Mouse (Mus musculus): Measurements from ENCODE around the gene Tec. TPM values are rescaled to one million over a fixed set of nuclear protein-coding genes. Genes with fewer than 3 reads are reported as not detected.

Tec gene
- polyA plus RNA-seq, 1 experiment from 2014 or later = 7.9 TPM

DNA sequence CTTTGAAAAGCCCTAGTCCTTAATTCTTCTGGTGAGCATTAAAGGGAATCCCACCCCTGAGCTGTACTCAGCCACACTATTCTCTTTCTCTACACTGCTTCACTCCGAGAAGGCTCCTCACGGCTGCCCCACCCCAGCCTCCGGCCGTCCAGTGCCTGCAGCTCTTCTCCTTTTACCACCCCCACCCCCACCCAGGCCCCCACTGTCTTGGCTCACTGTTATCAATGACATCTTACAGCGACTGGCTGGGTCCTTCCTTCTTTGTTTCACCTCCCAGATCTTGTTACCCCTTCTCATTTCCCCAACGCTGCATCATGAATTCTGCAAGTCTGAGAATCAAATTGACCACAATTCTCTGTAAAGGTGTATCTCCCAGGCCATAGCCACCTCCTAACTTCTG lies 29.7 kb upstream of the Tec start:
- H3K4me3 ChIP-seq (ENCODE audit: low read depth, low read length) = no peak overlapping the region
- no peaks in the 10 kb centered on the region for H3K9me3 ChIP-seq (ENCODE audit: control insufficient read depth, low read length)
- DNase-seq (ENCODE audit: low spot score) = no peak
- peak; percentile 26; the same call in 1 of the 2 replicates for ATAC-seq (ENCODE audit: low read depth)
- WGBS = 30% methylated on average over 6 of the region's 6 CpGs
- H3K27ac ChIP-seq (replicated peaks; ENCODE audit: low read depth, low read length) = no peak overlapping the region
- no peak overlapping the region for H3K9ac ChIP-seq (ENCODE audit: low read depth, low read length)
- H3K4me2 ChIP-seq (ENCODE audit: low read depth, low read length) = no peak overlapping the region
- H3K4me1 ChIP-seq (ENCODE audit: control insufficient read depth, insufficient read depth, low read length) = peaks cover 4% of the 10 kb centered on the region; the same call in 1 of the 2 replicates
- no peaks in the 10 kb centered on the region for H3K27me3 ChIP-seq (replicated peaks; ENCODE audit: control insufficient read depth, insufficient read depth, low read length)
- no peaks in the 10 kb centered on the region for H3K36me3 ChIP-seq (ENCODE audit: control insufficient read depth, insufficient read depth, low read length)

DNA sequence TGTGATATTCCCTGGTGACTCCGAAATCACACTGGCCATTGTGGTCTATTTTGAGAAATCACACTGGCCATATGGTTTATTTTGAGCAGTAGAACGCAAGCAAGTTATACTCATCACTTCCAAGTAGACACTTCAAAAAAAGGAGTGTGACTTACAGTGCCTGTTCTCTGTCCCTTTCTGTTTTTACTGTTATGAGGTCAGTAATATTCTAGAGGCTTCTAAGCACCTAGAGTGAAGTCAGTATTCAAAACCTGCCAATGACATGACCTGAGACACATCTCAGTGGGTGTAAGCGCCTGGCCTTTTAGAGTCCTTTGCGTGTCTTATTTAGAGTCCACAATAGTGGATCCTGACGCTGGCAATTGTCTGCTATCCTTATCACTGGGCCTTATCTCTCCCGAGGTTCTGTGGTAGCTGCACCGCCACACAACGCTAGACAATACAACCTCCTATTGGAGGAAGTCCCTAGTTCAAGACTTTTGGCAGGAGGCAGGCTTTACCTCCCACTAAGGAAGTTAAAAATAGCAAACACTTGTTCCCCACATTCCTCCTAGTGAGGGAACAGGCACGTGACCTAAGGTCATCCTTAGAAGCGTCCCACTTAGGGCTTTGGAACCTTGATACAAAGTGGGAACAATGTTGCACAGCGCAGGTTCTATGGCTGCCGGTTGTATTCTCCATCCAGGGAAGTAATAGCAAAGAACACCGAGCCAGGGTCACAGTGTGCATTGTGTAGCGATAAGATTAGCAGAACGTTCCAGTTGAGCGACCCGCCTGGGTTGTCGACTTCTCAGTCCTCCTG lies 28.4 kb upstream of the Tec start:
- H3K4me2 ChIP-seq (ENCODE audit: low read depth, low read length) = no peak overlapping the region
- ATAC-seq (ENCODE audit: low read depth) (no peak), DNase-seq (ENCODE audit: low spot score) (no peak)
- no peak overlapping the region for H3K4me3 ChIP-seq (ENCODE audit: low read depth, low read length)
- 80% methylated on average over 18 of the region's 18 CpGs for WGBS
- no peaks in the 10 kb centered on the region for H3K36me3 ChIP-seq (ENCODE audit: control insufficient read depth, insufficient read depth, low read length)
- H3K4me1 ChIP-seq (ENCODE audit: control insufficient read depth, insufficient read depth, low read length) = no peaks in the 10 kb centered on the region
- H3K9ac ChIP-seq (ENCODE audit: low read depth, low read length) = no peak overlapping the region
- H3K27me3 ChIP-seq (replicated peaks; ENCODE audit: control insufficient read depth, insufficient read depth, low read length) = no peaks in the 10 kb centered on the region
- H3K9me3 ChIP-seq (ENCODE audit: control insufficient read depth, low read length) = no peaks in the 10 kb centered on the region
- H3K27ac ChIP-seq (replicated peaks; ENCODE audit: low read depth, low read length) = no peak overlapping the region

DNA sequence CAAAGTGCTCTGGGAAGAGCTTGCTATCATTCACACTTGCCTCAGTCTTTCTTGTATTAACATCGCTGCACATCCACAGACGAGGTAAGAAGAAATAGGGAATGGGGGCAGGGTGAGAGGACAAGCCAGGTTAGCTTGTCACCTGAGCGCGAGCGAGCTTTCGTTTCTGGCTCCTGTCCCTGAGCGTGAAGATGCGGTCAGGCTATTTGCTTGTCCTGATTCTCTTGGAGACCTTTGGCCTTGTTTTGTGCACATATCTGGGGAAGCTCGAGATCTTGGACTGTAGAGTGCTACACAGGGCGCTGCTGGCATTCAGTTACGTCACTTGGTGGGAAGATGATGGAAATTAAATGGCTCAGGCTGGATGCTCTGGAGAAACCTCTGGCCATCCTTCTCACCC lies 27.0 kb upstream of the Tec start:
- Histone ChIP-seq H3K9me3 (ENCODE audit: control insufficient read depth, low read length) (no peaks in the 10 kb centered on the region), H3K9ac (ENCODE audit: low read depth, low read length) (no peak overlapping the region), H3K36me3 (ENCODE audit: control insufficient read depth, insufficient read depth, low read length) (no peaks in the 10 kb centered on the region), H3K4me2 (ENCODE audit: low read depth, low read length) (no peak overlapping the region), H3K4me3 (ENCODE audit: low read depth, low read length) (no peak overlapping the region), H3K27ac (replicated peaks; ENCODE audit: low read depth, low read length) (no peak overlapping the region), H3K27me3 (replicated peaks; ENCODE audit: control insufficient read depth, insufficient read depth, low read length) (no peaks in the 10 kb centered on the region), H3K4me1 (ENCODE audit: control insufficient read depth, insufficient read depth, low read length) (no peaks in the 10 kb centered on the region)
- DNase-seq (ENCODE audit: low spot score) = no peak
- WGBS = 89% methylated on average over 11 of the region's 11 CpGs
- no peak for ATAC-seq (ENCODE audit: low read depth)

- H3K9ac ChIP-seq (ENCODE audit: low read depth, low read length) = no peak overlapping the region
These were observed 25.7 kb upstream of the Tec start for GRCm38 (mm10) chr5:72893987-72894386.

GRCm38 (mm10) chr5:72891534-72891933 lies 23.3 kb upstream of the Tec start:
- Histone ChIP-seq H3K4me1 (ENCODE audit: control insufficient read depth, insufficient read depth, low read length) (peaks cover 3% of the 10 kb centered on the region; the same call in 1 of the 2 replicates), H3K4me3 (ENCODE audit: low read depth, low read length) (no peak overlapping the region), H3K9ac (ENCODE audit: low read depth, low read length) (no peak overlapping the region), H3K36me3 (ENCODE audit: control insufficient read depth, insufficient read depth, low read length) (no peaks in the 10 kb centered on the region), H3K27me3 (replicated peaks; ENCODE audit: control insufficient read depth, insufficient read depth, low read length) (no peaks in the 10 kb centered on the region), H3K27ac (replicated peaks; ENCODE audit: low read depth, low read length) (no peak overlapping the region), H3K4me2 (ENCODE audit: low read depth, low read length) (peak overlapping the region; percentile 24; the same call in 1 of the 2 replicates), H3K9me3 (ENCODE audit: control insufficient read depth, low read length) (no peaks in the 10 kb centered on the region)
- ATAC-seq (ENCODE audit: low read depth) (peak; percentile 62), DNase-seq (ENCODE audit: low spot score) (peak; percentile 64)
- 8% methylated on average over 12 of the region's 12 CpGs for WGBS

More at GRCm38 (mm10) chr5:72893987-72894386, 25.7 kb upstream of the Tec start:
- Histone ChIP-seq H3K4me3 (ENCODE audit: low read depth, low read length) (no peak overlapping the region), H3K4me2 (ENCODE audit: low read depth, low read length) (no peak overlapping the region), H3K9me3 (ENCODE audit: control insufficient read depth, low read length) (no peaks in the 10 kb centered on the region), H3K36me3 (ENCODE audit: control insufficient read depth, insufficient read depth, low read length) (no peaks in the 10 kb centered on the region), H3K27ac (replicated peaks; ENCODE audit: low read depth, low read length) (no peak overlapping the region), H3K27me3 (replicated peaks; ENCODE audit: control insufficient read depth, insufficient read depth, low read length) (no peaks in the 10 kb centered on the region), H3K4me1 (ENCODE audit: control insufficient read depth, insufficient read depth, low read length) (no peaks in the 10 kb centered on the region)
- 66% methylated on average over 5 of the region's 5 CpGs for WGBS
- no peak for DNase-seq (ENCODE audit: low spot score)
- ATAC-seq (ENCODE audit: low read depth) = no peak

DNA sequence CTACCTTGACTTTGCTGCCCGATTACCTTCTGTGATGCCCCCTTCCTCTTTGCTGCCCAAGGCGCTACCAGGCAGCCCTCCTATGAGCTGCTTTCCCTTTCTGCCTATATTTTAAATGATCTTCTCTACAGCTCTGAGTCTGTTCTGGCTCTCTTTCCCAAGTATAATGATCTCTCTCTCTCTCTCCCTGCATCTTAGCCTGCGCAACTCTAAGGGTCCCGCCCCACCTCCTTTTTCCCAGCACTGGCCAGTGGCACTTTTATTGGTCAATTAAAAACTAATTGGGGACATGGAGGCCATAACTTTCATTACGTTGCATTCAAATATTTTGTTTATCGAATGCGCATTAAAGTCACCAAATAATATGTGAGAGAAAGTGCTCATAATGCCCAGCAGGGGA lies 20.0 kb upstream of the Tec start:
- DNase-seq (ENCODE audit: low spot score) = no peak
- no peak overlapping the region for H3K4me2 ChIP-seq (ENCODE audit: low read depth, low read length)
- H3K4me3 ChIP-seq (ENCODE audit: low read depth, low read length) = no peak overlapping the region
- H3K27me3 ChIP-seq (replicated peaks; ENCODE audit: control insufficient read depth, insufficient read depth, low read length) = no peaks in the 10 kb centered on the region
- no peak overlapping the region for H3K27ac ChIP-seq (replicated peaks; ENCODE audit: low read depth, low read length)
- ATAC-seq (ENCODE audit: low read depth) = no peak
- no peaks in the 10 kb centered on the region for H3K9me3 ChIP-seq (ENCODE audit: control insufficient read depth, low read length)
- H3K4me1 ChIP-seq (ENCODE audit: control insufficient read depth, insufficient read depth, low read length) = peaks cover 3% of the 10 kb centered on the region; the same call in 1 of the 2 replicates
- H3K9ac ChIP-seq (ENCODE audit: low read depth, low read length) = no peak overlapping the region
- 90% methylated on average over 7 of the region's 7 CpGs for WGBS
- H3K36me3 ChIP-seq (ENCODE audit: control insufficient read depth, insufficient read depth, low read length) = no peaks in the 10 kb centered on the region

- ATAC-seq (ENCODE audit: low read depth) = peak; percentile 41; the same call in 1 of the 2 replicates
- no peak overlapping the region for H3K27ac ChIP-seq (replicated peaks; ENCODE audit: low read depth, low read length)
- no peaks in the 10 kb centered on the region for H3K27me3 ChIP-seq (replicated peaks; ENCODE audit: control insufficient read depth, insufficient read depth, low read length)
- peak; percentile 72 for DNase-seq (ENCODE audit: low spot score)
- H3K9ac ChIP-seq (ENCODE audit: low read depth, low read length) = no peak overlapping the region
- 56% methylated on average over 18 of the region's 19 CpGs for WGBS
- H3K4me1 ChIP-seq (ENCODE audit: control insufficient read depth, insufficient read depth, low read length) = peaks cover 3% of the 10 kb centered on the region; the same call in 1 of the 2 replicates
- H3K9me3 ChIP-seq (ENCODE audit: control insufficient read depth, low read length) = no peaks in the 10 kb centered on the region
- H3K36me3 ChIP-seq (ENCODE audit: control insufficient read depth, insufficient read depth, low read length) = no peaks in the 10 kb centered on the region
- H3K4me3 ChIP-seq (ENCODE audit: low read depth, low read length) = no peak overlapping the region
- H3K4me2 ChIP-seq (ENCODE audit: low read depth, low read length) = no peak overlapping the region
These were observed 18.4 kb upstream of the Tec start for GRCm38 (mm10) chr5:72886458-72887222.

DNA sequence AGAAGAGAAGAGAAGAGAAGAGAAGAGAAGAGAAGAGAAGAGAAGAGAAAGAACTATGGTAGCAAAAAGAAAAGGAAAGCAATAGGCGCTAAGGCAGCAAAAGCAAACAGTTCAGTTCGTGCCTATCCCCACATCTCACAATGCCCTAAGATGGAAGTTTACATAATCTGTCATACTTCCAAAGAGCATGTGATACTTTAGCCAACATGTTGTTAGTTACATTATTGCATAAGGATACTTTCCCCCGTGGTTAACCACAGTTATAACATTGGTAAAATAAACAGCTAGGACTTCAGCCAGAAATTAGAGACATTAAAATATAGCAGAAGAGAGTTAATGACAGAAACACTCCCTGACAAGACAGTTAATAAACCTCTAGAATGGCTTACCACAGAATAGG lies 15.4 kb upstream of the Tec start:
- H3K4me1 ChIP-seq (ENCODE audit: control insufficient read depth, insufficient read depth, low read length) = peaks cover 3% of the 10 kb centered on the region; the same call in 1 of the 2 replicates
- H3K4me2 ChIP-seq (ENCODE audit: low read depth, low read length) = no peak overlapping the region
- no peak overlapping the region for H3K4me3 ChIP-seq (ENCODE audit: low read depth, low read length)
- H3K27ac ChIP-seq (replicated peaks; ENCODE audit: low read depth, low read length) = no peak overlapping the region
- 62% methylated on average over 3 of the region's 3 CpGs for WGBS
- ATAC-seq (ENCODE audit: low read depth) = no peak
- H3K27me3 ChIP-seq (replicated peaks; ENCODE audit: control insufficient read depth, insufficient read depth, low read length) = no peaks in the 10 kb centered on the region
- DNase-seq (ENCODE audit: low spot score) = no peak
- no peak overlapping the region for H3K9ac ChIP-seq (ENCODE audit: low read depth, low read length)
- no peaks in the 10 kb centered on the region for H3K36me3 ChIP-seq (ENCODE audit: control insufficient read depth, insufficient read depth, low read length)
- H3K9me3 ChIP-seq (ENCODE audit: control insufficient read depth, low read length) = no peaks in the 10 kb centered on the region
